Mouse (Mus musculus): ENCODE measurements at regions not wholly inside any gene's neighbourhood (a gene's known extent, or its start where the extent isn't known, plus 50 kb on each side); places are given as distances from the start of the nearest gene placed in this dataset. TPM values are rescaled to one million over a fixed set of nuclear protein-coding genes. Genes with fewer than 3 reads are reported as not detected.
A peak's percentile ranks its signal among the peaks of the same experiment; 100 is the strongest.

DNA sequence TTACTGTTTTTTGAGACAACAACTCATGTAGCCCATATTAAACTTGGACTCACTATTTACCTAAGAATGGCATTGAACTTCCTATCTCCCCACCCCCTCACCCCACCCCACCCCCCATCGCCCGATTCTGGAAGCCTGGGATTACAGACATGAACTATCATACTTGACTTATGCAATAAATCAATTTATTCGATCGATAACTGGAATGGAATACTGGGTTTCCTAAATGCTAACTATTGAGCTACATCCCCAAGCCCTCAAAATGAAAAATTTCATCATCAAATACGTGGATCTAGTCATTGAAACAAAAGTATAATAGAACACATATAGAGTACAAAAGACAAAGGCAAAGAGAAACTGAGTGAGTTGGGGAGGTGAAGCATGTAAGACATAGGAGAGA lies 70.1 kb upstream of the Dpyd start:
- Histone ChIP-seq H3ac (ENCODE audit: control insufficient read depth, insufficient read length, low read depth) (no peak overlapping the region), H3K79me2 (ENCODE audit: control insufficient read depth, insufficient read depth) (no peaks in the 10 kb centered on the region), H3K36me3 (ENCODE audit: control insufficient read depth, insufficient read depth) (no peaks in the 10 kb centered on the region), H3K79me3 (ENCODE audit: low read depth) (no peaks in the 10 kb centered on the region), H3K27me3 (ENCODE audit: control insufficient read depth, insufficient read depth, insufficient read length) (no peaks in the 10 kb centered on the region), H3K4me3 (ENCODE audit: insufficient read depth, poor library complexity, severe bottlenecking) (no peak overlapping the region)
- TF ChIP-seq CTCF (IDR thresholded peaks at IDR 0.05; ENCODE audit: control insufficient read depth, insufficient read depth, insufficient read length) (no peak), MAX (IDR thresholded peaks at IDR 0.05) (no peak), USF1 (IDR thresholded peaks at IDR 0.05; ENCODE audit: low read depth) (no peak), FOSL1 (IDR thresholded peaks at IDR 0.05; ENCODE audit: insufficient read depth, low read length, poor library complexity, severe bottlenecking) (no peak), MYOD1 (IDR thresholded peaks at IDR 0.05; ENCODE audit: control insufficient read depth, insufficient read length, low read depth) (no peak), MYOG (IDR thresholded peaks at IDR 0.05; ENCODE audit: control insufficient read depth, extremely low read depth, insufficient read length) (no peak), CEBPB (IDR thresholded peaks at IDR 0.05; ENCODE audit: low read depth) (no peak)

DNA sequence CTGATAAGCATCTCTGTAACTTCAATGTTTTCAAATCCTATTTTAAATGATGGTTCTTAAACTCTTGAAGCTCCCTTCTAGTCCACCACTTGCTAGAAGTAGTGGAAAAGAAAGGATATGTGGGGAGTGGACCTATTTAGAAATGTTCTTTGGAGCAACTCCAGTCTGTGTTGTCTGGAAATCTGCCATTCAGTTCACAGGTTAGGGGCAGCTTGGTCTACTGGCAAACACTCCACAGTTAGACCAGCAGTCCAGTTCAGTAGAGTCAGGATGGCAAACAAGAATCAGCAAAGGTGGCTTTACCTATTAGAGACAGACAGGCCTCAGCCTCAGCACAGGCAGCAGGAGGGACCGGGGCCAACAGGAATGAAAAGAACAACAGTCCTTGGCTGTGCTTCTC lies 67.3 kb upstream of the Dpyd start:
- Histone ChIP-seq H3K79me2 (ENCODE audit: control insufficient read depth, insufficient read depth) (no peaks in the 10 kb centered on the region), H3ac (ENCODE audit: control insufficient read depth, insufficient read length, low read depth) (no peak overlapping the region), H3K36me3 (ENCODE audit: control insufficient read depth, insufficient read depth) (no peaks in the 10 kb centered on the region), H3K27me3 (ENCODE audit: control insufficient read depth, insufficient read depth, insufficient read length) (no peaks in the 10 kb centered on the region), H3K79me3 (ENCODE audit: low read depth) (no peaks in the 10 kb centered on the region), H3K4me3 (ENCODE audit: insufficient read depth, poor library complexity, severe bottlenecking) (no peak overlapping the region)
- no peak for TF ChIP-seq FOSL1 (IDR thresholded peaks at IDR 0.05; ENCODE audit: insufficient read depth, low read length, poor library complexity, severe bottlenecking)
- TF ChIP-seq MYOG (IDR thresholded peaks at IDR 0.05; ENCODE audit: control insufficient read depth, extremely low read depth, insufficient read length): no peak
- TF ChIP-seq CTCF (IDR thresholded peaks at IDR 0.05; ENCODE audit: control insufficient read depth, insufficient read depth, insufficient read length): no peak

- no peak for TF ChIP-seq CEBPB (IDR thresholded peaks at IDR 0.05; ENCODE audit: low read depth)
- TF ChIP-seq MYOD1 (IDR thresholded peaks at IDR 0.05; ENCODE audit: control insufficient read depth, insufficient read length, low read depth): peak; percentile 98
- TF ChIP-seq MYOG (IDR thresholded peaks at IDR 0.05; ENCODE audit: control insufficient read depth, extremely low read depth, insufficient read length): peak; percentile 61
- Histone ChIP-seq H3K79me3 (ENCODE audit: low read depth) (no peaks in the 10 kb centered on the region), H3ac (ENCODE audit: control insufficient read depth, insufficient read length, low read depth) (no peak overlapping the region), H3K79me2 (ENCODE audit: control insufficient read depth, insufficient read depth) (no peaks in the 10 kb centered on the region), H3K27me3 (ENCODE audit: control insufficient read depth, insufficient read depth, insufficient read length) (no peaks in the 10 kb centered on the region), H3K4me3 (ENCODE audit: insufficient read depth, poor library complexity, severe bottlenecking) (no peak overlapping the region), H3K36me3 (ENCODE audit: control insufficient read depth, insufficient read depth) (no peaks in the 10 kb centered on the region)
Observed at GRCm38 (mm10) chr3:118500234-118500633, 61.7 kb upstream of the Dpyd start.

- TF ChIP-seq CEBPB (IDR thresholded peaks at IDR 0.05; ENCODE audit: low read depth) (no peak), USF1 (IDR thresholded peaks at IDR 0.05; ENCODE audit: low read depth) (no peak), MAX (IDR thresholded peaks at IDR 0.05) (no peak), CTCF (IDR thresholded peaks at IDR 0.05; ENCODE audit: control insufficient read depth, insufficient read depth, insufficient read length) (no peak), FOSL1 (IDR thresholded peaks at IDR 0.05; ENCODE audit: insufficient read depth, low read length, poor library complexity, severe bottlenecking) (no peak), MYOG (IDR thresholded peaks at IDR 0.05; ENCODE audit: control insufficient read depth, extremely low read depth, insufficient read length) (no peak), MYOD1 (IDR thresholded peaks at IDR 0.05; ENCODE audit: control insufficient read depth, insufficient read length, low read depth) (no peak)
- Histone ChIP-seq H3K27me3 (ENCODE audit: control insufficient read depth, insufficient read depth, insufficient read length) (no peaks in the 10 kb centered on the region), H3K79me2 (ENCODE audit: control insufficient read depth, insufficient read depth) (no peaks in the 10 kb centered on the region), H3K36me3 (ENCODE audit: control insufficient read depth, insufficient read depth) (no peaks in the 10 kb centered on the region), H3K79me3 (ENCODE audit: low read depth) (no peaks in the 10 kb centered on the region), H3K4me3 (ENCODE audit: insufficient read depth, poor library complexity, severe bottlenecking) (no peak overlapping the region), H3ac (ENCODE audit: control insufficient read depth, insufficient read length, low read depth) (no peak overlapping the region)
Observed at GRCm38 (mm10) chr3:118507582-118508237, 54.2 kb upstream of the Dpyd start.

DNA sequence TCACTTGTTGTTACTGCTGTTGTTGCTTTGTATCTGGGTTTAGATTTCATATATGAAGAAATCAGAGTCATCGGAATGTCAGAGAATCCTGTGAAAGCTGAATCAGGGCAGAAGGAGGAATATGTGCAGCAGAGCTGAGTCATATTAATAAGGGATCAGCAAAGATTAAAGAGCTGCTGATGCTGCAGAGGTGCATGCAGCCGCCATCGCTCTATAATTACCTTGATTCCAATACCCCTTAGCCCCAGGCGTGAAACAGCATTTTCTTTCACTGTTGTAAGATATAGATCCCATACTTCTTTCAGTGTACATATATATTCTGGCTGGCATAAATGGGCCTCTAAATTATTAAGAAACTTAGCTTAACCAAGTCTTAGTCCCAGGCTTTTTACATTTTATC lies 51.1 kb upstream of the Dpyd start:
- H3K79me3 ChIP-seq (ENCODE audit: low read depth): no peaks in the 10 kb centered on the region
- no peak overlapping the region for H3K4me3 ChIP-seq (ENCODE audit: insufficient read depth, poor library complexity, severe bottlenecking)
- no peaks in the 10 kb centered on the region for H3K36me3 ChIP-seq (ENCODE audit: control insufficient read depth, insufficient read depth)
- H3K79me2 ChIP-seq (ENCODE audit: control insufficient read depth, insufficient read depth): no peaks in the 10 kb centered on the region
- H3K27me3 ChIP-seq (ENCODE audit: control insufficient read depth, insufficient read depth, insufficient read length): no peaks in the 10 kb centered on the region
- no peak overlapping the region for H3ac ChIP-seq (ENCODE audit: control insufficient read depth, insufficient read length, low read depth)
- TF ChIP-seq MAX (IDR thresholded peaks at IDR 0.05) (no peak), CTCF (IDR thresholded peaks at IDR 0.05; ENCODE audit: control insufficient read depth, insufficient read depth, insufficient read length) (no peak), MYOD1 (IDR thresholded peaks at IDR 0.05; ENCODE audit: control insufficient read depth, insufficient read length, low read depth) (no peak), USF1 (IDR thresholded peaks at IDR 0.05; ENCODE audit: low read depth) (no peak), FOSL1 (IDR thresholded peaks at IDR 0.05; ENCODE audit: insufficient read depth, low read length, poor library complexity, severe bottlenecking) (no peak), MYOG (IDR thresholded peaks at IDR 0.05; ENCODE audit: control insufficient read depth, extremely low read depth, insufficient read length) (no peak), CEBPB (IDR thresholded peaks at IDR 0.05; ENCODE audit: low read depth) (no peak)

DNA sequence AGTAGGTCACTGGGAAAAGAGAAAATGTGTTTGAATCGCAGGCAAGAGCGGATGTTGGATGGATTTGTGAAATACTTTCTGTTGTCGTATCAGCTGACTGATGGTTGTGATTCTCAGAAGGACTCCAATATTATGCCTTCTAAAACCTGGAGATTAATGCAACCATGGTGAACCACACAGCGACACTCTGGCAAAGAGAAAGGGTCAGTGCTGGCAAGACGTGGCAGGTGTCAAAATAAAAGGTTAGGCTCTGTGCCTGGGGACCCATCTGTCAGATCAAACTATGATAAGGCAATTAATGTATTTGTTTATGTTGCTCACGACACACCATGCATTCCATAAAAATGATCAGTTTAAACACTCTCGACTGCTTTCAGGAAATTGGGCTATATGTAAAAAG lies 50.0 kb upstream of the Dpyd start:
- H3K4me3 ChIP-seq (ENCODE audit: insufficient read depth, poor library complexity, severe bottlenecking): no peak overlapping the region
- H3K27me3 ChIP-seq (ENCODE audit: control insufficient read depth, insufficient read depth, insufficient read length): no peaks in the 10 kb centered on the region
- no peaks in the 10 kb centered on the region for H3K79me2 ChIP-seq (ENCODE audit: control insufficient read depth, insufficient read depth)
- H3K79me3 ChIP-seq (ENCODE audit: low read depth): no peaks in the 10 kb centered on the region
- H3ac ChIP-seq (ENCODE audit: control insufficient read depth, insufficient read length, low read depth): no peak overlapping the region
- no peaks in the 10 kb centered on the region for H3K36me3 ChIP-seq (ENCODE audit: control insufficient read depth, insufficient read depth)
- TF ChIP-seq MYOD1 (IDR thresholded peaks at IDR 0.05; ENCODE audit: control insufficient read depth, insufficient read length, low read depth) (peak; percentile 26), MAX (IDR thresholded peaks at IDR 0.05) (no peak)

Small RNA genes in the stretch of these regions (microRNA-seq; reads per million reads assigned to microRNA genes)
- gene Gm24155 (ENCODE audit: borderline microRNAs expressed) (not detected), gene Mir137 (ENCODE audit: borderline microRNAs expressed) (0.40 reads per million, percentile 3 among the genes with 10 or more reads in this experiment)
